Mouse (Mus musculus) cerebellum, postnatal 36 days (tissue): Measurements from ENCODE around the gene Plce1.
"Not testable (repeated sequence)": the region's sequence is repeated elsewhere in the genome, so short reads cannot be mapped to it uniquely, and the experiment has no call there.

ENCODE experiments used
- DNase-seq, 2 experiments: peaks; one replicate each; pipeline ENCODE4 v3.0.0; 2021 to 2022; ENCODE audit warnings: mixed read lengths in 2 of 2

The Plce1 gene

DNA sequence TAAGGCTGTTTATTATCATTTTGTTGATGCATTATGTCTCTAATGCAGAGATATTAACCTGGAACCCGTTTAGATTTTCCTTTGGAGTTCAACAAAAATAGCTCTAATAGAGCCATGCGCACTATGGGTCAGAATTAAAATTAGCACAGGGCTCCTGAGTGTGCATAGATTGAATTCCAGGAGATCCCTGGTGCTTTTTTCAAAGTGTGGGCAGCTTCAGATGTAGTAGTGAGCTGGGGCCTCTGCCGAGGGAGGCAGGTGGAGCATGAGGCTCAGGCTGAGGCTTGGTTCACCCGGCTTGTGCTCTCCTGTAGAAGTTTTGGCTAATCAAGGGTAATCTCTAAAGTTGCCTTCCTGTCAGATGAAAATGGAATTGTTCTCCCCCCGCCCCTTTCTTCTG, 17.3 kb downstream of the Plce1 start:
- no peak for DNase-seq

DNA sequence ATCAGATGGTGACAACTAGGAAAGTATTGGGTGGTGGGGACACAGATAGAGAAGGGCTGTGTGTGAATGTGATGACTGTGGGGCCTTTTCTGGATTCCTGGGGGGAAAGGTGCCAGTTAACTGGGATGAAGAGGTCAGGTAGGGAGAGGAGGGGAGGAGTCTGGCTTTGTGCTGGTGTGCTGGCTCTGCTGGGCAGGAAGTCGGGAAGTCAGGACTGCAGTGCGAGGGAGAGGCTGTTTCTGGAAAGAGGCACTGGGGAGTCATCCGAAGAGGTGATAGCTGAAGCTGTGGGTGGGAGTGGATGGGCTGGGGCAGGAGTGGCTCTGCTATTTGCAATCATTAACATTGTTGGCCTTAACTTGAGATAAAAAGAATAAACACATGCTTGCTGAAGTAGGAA, 23.7 kb downstream of the Plce1 start:
- DNase-seq: no peak

- DNase-seq: no peak
Measured at GRCm38 (mm10) chr19:38506131-38506530, 25.2 kb downstream of the Plce1 start.

GRCm38 (mm10) chr19:38507251-38507965, 26.5 kb downstream of the Plce1 start:
- no peak for DNase-seq

DNA sequence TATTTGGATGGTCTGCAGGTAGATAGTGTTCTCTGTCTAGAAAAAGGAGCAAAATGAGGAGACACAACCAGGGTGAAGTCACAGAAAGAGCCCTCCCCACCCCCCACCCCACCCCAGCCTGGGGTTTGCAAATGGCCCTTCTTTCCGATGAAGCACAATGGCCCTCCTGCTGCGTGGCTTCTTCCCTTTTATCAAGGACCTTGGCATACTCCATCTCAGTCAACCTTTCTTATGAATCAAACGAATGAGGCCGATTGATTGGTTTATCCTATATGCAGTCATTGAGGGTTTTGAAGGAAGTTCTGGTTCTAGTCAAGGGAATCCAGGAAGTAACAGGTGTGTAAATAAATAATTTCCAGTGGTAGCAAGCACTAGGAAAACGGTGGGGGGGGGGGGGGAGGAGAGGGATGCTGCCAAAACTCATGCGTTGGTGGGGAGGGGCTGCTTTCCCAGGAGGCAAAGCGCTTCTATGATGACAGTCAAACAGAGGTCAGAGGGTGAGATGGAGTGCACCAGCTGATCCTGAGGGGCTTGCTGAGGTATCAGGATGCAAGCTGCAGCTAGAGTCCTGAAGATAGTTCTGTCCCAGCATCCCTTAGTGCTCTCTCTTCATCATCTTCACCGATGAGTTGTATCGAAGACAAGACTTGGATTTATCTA, 27.2 kb downstream of the Plce1 start:
- DNase-seq: no peak

GRCm38 (mm10) chr19:38514417-38515184, 33.7 kb downstream of the Plce1 start:
- DNase-seq: no peak

DNA sequence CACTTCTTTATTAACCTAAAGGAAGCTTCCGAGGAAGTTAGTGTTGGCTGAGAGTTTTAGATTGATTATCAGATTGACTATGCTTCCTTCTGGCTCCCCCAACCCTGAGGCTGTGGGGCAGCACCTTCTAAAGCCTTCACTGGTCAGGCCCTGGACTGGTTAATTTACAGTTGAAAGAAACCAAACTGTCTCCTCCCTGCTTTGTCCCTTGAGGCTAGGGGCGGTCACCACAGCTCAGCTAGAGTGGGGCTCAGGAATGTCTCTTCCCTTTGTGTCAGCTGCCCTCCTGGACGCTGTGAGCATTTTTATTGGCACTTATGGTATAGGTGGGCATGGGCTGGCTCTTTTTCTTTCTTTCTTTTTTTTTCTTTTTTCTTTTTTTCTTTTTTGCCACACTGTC, 45.9 kb downstream of the Plce1 start:
- DNase-seq: no peak

- no peak for DNase-seq
Measured at GRCm38 (mm10) chr19:38527475-38527874, 46.6 kb downstream of the Plce1 start.

DNA sequence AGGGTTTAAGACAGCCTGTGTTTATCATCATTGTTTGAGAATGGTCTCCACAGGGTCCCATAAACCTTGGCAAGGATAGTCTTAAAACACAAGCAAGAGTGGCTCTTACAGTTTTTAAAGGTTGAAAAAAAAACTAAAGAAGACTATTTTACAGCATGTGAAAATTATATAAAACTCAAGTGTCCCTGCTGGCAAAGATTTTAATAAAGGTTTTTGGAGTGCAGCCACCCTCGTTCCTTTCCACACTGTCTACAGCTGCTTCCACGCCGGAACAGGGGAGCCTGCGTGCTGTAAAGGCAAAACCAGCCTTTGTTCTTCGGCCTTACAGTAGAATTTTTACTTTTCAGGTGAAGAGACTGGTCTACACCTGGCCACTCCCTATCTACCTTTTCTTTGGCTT, 52.3 kb downstream of the Plce1 start:
- no peak for DNase-seq

- DNase-seq: no peak
Measured at GRCm38 (mm10) chr19:38539338-38539737, 58.4 kb downstream of the Plce1 start.

DNA sequence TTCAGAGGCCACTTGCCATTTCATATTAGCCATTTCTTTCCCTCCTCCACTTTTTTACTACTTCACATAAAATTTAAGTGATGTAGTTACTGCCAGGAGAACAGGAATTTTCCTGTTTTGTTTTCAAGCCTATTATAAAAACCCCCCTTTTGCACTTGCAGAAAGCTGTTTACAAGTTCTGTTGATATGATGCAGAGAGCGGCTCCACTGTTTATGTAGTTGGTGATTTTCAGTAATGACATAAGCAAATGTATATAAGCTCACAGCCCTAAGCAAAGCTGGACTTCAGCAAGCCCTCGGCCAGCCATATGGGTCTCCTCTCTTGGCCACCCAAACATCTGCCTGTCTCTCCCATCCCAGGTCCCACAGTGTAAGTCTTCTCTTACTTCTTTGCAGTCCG, 59.6 kb downstream of the Plce1 start:
- DNase-seq: no peak

DNA sequence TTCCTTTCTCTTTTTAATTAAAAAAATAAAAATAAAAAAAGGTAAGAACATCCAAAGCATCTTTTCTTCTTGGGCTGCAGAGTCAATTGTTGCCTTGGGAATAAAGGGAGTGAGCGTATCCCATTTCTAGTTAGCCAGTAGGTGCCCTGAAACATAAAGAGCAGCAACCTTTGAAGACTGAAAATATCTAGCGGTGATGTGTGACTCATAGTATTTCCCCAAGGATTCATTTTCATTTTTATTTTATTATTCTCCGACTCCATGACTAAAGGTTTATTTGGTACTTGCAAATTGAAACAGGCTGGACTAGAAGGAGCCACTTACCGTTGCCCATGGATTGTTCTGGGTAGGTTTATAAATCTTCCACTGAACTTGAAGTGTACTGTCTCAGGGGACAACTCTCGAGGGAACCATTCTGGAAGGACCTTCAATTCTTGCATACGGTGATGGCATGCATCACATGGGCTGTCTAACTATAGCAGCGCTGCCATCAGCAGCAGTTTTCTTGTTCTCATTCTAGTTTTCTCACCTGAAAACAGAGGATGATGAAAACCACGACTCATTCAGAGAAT, 68.7 kb downstream of the Plce1 start:
- DNase-seq: no peak

DNA sequence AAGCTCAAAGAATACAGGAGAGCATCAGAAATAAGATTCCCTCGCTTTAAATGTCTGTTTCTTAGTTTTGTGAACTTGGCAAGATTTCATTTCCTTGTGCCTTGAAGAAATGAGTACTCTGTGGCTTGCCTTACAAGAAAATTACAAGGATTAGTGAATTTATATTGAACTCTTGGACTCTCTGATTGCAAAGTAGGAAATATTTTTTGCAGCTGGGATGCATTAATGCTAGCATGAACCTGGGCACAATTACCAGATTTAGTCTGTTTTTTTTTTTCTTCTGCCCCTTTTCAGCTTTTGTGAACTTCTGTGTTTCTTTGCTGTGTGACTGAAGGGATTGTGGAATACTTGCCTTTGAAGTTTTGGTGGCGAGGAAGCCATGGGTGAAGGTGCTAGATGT, 72.6 kb downstream of the Plce1 start:
- DNase-seq: no peak

GRCm38 (mm10) chr19:38555399-38555798, 74.5 kb downstream of the Plce1 start:
- no peak for DNase-seq

- DNase-seq: no peak
Measured at GRCm38 (mm10) chr19:38558816-38559215, 77.9 kb downstream of the Plce1 start.

- not testable (repeated sequence) for DNase-seq
Measured at GRCm38 (mm10) chr19:38561887-38562286, 81.0 kb downstream of the Plce1 start.

DNA sequence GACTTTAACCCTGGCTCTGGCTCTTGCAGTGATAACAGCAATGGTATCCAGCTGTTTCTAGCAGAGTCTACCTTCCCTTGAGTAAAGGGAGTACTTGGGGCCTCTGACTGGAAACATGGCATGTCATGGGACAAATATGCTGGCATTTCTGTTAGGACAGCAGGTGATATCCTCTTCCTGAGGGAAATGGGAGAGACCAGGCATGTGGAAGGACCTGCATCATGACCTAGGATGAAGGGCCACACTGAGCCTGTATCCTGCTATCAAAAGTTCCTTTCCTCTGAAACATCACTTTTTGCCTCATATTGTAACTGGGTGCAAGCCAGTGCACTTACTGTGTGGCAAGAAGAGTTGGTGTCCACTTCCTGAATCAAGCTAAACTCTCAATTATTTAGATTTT, 85.2 kb downstream of the Plce1 start:
- DNase-seq: no peak

DNA sequence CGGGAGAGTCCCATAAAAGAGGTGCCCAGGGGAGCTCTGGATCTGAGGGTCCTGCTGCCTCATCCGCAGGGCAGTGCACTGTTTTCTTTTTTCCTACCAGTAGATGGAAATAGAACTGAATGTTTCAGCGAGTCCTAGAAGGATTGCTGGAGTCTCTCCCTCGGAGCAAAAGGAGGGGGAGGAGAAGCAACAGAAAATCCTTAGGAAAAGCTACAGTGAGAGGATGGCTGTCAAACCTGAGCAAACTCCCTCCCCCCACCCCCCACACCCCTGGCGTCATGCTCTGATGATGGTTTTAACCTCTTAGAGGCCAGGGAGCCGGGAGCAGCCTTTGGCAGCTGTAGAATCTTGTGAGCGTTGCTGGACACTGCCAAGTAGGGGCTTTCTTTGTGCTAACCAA, 85.8 kb downstream of the Plce1 start:
- DNase-seq: no peak

GRCm38 (mm10) chr19:38567331-38567730, 86.4 kb downstream of the Plce1 start:
- no peak for DNase-seq

DNA sequence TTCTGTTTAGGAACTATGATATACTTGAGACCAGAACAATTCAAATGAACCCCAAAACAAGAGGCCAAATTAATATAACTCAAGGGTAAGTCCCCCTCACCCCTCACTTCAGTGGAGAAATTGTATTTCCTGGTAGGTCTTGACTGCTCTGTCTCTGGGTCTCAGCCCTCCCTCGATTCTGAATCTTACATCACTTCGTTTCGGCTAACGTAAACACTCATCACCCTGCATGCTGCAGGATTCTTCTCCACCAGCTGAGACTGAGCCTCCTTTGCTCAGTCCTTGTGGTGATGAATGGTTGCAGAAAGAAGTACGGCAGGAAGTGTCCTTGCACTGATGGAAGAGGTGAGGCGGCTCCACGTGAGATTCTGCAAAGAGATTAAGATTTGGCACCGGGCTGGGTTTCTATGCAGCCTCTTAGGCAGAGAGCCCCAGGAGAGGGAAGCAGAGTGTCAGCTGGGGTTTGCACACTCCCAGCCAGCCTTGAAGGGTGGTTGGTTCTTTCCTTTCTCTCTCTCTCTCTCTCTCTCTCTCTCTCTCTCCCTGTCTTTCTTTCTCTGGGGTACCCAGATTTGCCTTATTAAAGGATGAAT, 97.7 kb downstream of the Plce1 start:
- DNase-seq: no peak

DNA sequence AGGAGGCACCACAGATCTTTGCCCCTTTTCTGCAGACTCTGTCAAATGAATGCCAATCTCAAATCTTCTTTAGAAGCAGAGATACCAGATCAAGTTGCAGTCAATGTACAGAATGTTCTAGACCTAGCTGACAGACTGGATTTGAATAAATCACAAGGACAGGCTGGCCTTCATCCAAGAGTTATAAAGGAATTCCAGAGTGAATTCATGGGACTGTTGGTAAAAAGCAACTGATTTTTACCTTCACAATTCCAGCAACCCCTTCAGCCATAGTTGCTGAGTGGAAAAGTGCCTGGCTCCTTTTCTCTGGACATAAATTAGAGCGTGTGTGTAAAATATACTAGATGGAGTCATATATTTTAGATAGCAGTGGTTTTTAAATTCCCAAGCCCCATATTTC, 102.0 kb downstream of the Plce1 start:
- no peak for DNase-seq

GRCm38 (mm10) chr19:38587559-38587958, 106.7 kb downstream of the Plce1 start:
- no peak for DNase-seq

DNA sequence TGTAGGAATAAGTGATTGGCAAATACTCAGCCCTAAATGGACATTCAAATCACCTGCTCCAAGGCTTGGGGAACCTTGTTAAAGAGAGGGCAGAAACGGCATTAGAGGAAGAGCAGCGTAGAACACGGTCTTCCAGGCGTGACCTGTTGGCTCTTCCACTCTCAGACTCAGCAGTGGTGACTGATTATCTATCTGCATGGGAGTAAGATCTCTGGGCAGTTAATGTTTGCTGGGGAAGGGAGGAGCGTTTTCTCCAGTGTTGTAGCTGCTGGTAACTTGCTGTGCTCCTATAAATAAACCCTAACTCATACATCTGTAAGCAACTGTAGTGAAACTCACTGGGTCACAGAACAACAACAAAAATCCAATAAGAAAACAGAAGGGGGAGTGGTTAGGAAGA, 108.6 kb downstream of the Plce1 start:
- no peak for DNase-seq
